Mouse (Mus musculus) midbrain, postnatal 0 days (tissue): ENCODE results near the gene Dgkd. TPM values are rescaled to one million over a fixed set of nuclear protein-coding genes. Genes with fewer than 3 reads are reported as not detected.

ENCODE experiments used
- ATAC-seq: fragments of 200-750 bp; cut with Nextera tagmentation; 2 replicates; pipeline ENCODE4 v1.8.0; 2017; ENCODE audit warnings: moderate number of reproducible peaks, mild to moderate bottlenecking, moderate TSS enrichment, moderate library complexity; ENCODE audit not compliant: low FRiP score
- DNase-seq: peaks from one replicate; pipeline ENCODE4 v3.0.0-alpha.2; 2015; ENCODE audit warnings: low spot score
- H3K27ac ChIP-seq: fragments of 300-500 bp; sonication (generic); 2 replicates; pipeline ENCODE4 v1.5.1; 2014; ENCODE audit warnings: low read depth, mild to moderate bottlenecking, low read length, mixed read lengths
- H3K27me3 ChIP-seq: fragments of 300-500 bp; sonication (generic); 2 replicates; pipeline ENCODE4 v1.6.1; 2014; ENCODE audit warnings: low read length, control low read depth, mixed read lengths; ENCODE audit not compliant: insufficient read depth
- H3K36me3 ChIP-seq: fragments of 300-500 bp; sonication (generic); 2 replicates; pipeline ENCODE4 v1.6.1; 2014; ENCODE audit warnings: low read length, control low read depth, mixed read lengths; ENCODE audit not compliant: insufficient read depth
- H3K4me1 ChIP-seq: fragments of 300-500 bp; sonication (generic); 2 replicates; pipeline ENCODE4 v1.6.1; 2014; ENCODE audit warnings: mild to moderate bottlenecking, control low read depth, antibody characterized with exemption, low read length, mixed read lengths; ENCODE audit not compliant: insufficient read depth
- H3K4me2 ChIP-seq: fragments of 300-500 bp; sonication (generic); 2 replicates; pipeline ENCODE4 v1.6.1; 2014; ENCODE audit warnings: low read depth, mild to moderate bottlenecking, low read length, mixed read lengths; ENCODE audit not compliant: poor library complexity, severe bottlenecking
- H3K4me3 ChIP-seq: fragments of 300-500 bp; sonication (generic); 2 replicates; pipeline ENCODE4 v1.5.1; 2014; ENCODE audit warnings: low read depth, mild to moderate bottlenecking, low read length, moderate library complexity
- H3K9ac ChIP-seq: fragments of 300-500 bp; sonication (generic); replicated peaks from 2 replicates; pipeline ENCODE4 v1.6.1; 2014; ENCODE audit warnings: mild to moderate bottlenecking, low read length, moderate library complexity, mixed read lengths; ENCODE audit not compliant: poor library complexity, severe bottlenecking
- H3K9me3 ChIP-seq: fragments of 300-500 bp; sonication (generic); 2 replicates; pipeline ENCODE4 v1.6.1; 2016; ENCODE audit warnings: low read length, control low read depth
- CTCF ChIP-seq: IDR thresholded peaks from 2 replicates; pipeline ENCODE4 v1.5.1; 2016; ENCODE audit warnings: antibody characterized with exemption, mild to moderate bottlenecking
- WGBS: fragments of 180-500 bp; shearing (Covaris S2); extraction: QIAGEN DNeasy Blood & Tissue Kit; methylation state at CpG from one replicate; pipeline ENCODE4 v1.1.7; 2014; 5-methylcytosine and 5-hydroxymethylcytosine counted together
- polyA plus RNA-seq: library from polyadenylated mRNA; unstranded; fragments of >200 nt; fragmentation: Nextera tagmentation; extraction: Ambion mirVana; gene quantifications from 2 replicates; pipeline ENCODE4 v1.2.1, GENCODE M21; 2015
- total RNA-seq: library from RNA; depleted of rRNA; stranded (reverse); fragments of >200 nt; gene quantifications from 2 replicates; pipeline ENCODE4 v1.2.3, GENCODE M21; 2014

The Dgkd gene
- total and polyA plus RNA-seq, 2 experiments from 2014 or later = 36.6 to 77.5 TPM

- Histone ChIP-seq H3K27me3 (no peaks in the 10 kb centered on the region), H3K4me2 (no peak overlapping the region), H3K9ac (no peak overlapping the region), H3K27ac (no peak overlapping the region), H3K4me3 (no peak overlapping the region), H3K36me3 (0 out of 2 replicates have a peak, but pooled peaks cover 3% of the 10 kb centered on the region), H3K9me3 (no peaks in the 10 kb centered on the region), H3K4me1 (no peaks in the 10 kb centered on the region)
- WGBS = 96% methylated on average over 2 of the region's 2 CpGs
- no peak for TF ChIP-seq CTCF
- DNase-seq = no peak
- ATAC-seq = no peak
Observed at GRCm38 (mm10) chr1:87896921-87897320, 43.8 kb downstream of the Dgkd start.

GRCm38 (mm10) chr1:87899701-87900100, 46.6 kb downstream of the Dgkd start:
- Histone ChIP-seq H3K4me1 (no peaks in the 10 kb centered on the region), H3K9ac (no peak overlapping the region), H3K27ac (no peak overlapping the region), H3K36me3 (0 out of 2 replicates have a peak, but pooled peaks cover 3% of the 10 kb centered on the region), H3K4me2 (no peak overlapping the region), H3K9me3 (no peaks in the 10 kb centered on the region), H3K4me3 (no peak overlapping the region), H3K27me3 (no peaks in the 10 kb centered on the region)
- ATAC-seq (no peak), DNase-seq (no peak)
- TF ChIP-seq CTCF = no peak
- 93% methylated on average over 2 of the region's 2 CpGs for WGBS

- TF ChIP-seq CTCF = no peak
- DNase-seq = no peak
- WGBS = 87% methylated on average over 6 of the region's 6 CpGs
- H3K9ac ChIP-seq = no peak overlapping the region
- H3K4me1 ChIP-seq = no peaks in the 10 kb centered on the region
- no peaks in the 10 kb centered on the region for H3K27me3 ChIP-seq
- H3K4me2 ChIP-seq = no peak overlapping the region
- no peaks in the 10 kb centered on the region for H3K9me3 ChIP-seq
- H3K4me3 ChIP-seq = no peak overlapping the region
- H3K27ac ChIP-seq = no peak overlapping the region
- H3K36me3 ChIP-seq = 0 out of 2 replicates have a peak, but pooled peaks cover 3% of the 10 kb centered on the region
- no peak for ATAC-seq
Observed at GRCm38 (mm10) chr1:87900979-87901378, 47.9 kb downstream of the Dgkd start.

GRCm38 (mm10) chr1:87902186-87902585, 49.1 kb downstream of the Dgkd start:
- Histone ChIP-seq H3K9me3 (no peaks in the 10 kb centered on the region), H3K27ac (no peak overlapping the region), H3K4me3 (no peak overlapping the region), H3K36me3 (no peaks in the 10 kb centered on the region), H3K9ac (no peak overlapping the region), H3K27me3 (no peaks in the 10 kb centered on the region), H3K4me1 (no peaks in the 10 kb centered on the region), H3K4me2 (no peak overlapping the region)
- no peak for DNase-seq
- ATAC-seq = no peak
- no peak for TF ChIP-seq CTCF

- Histone ChIP-seq H3K4me3 (no peak overlapping the region), H3K9ac (no peak overlapping the region), H3K4me2 (no peak overlapping the region), H3K27me3 (no peaks in the 10 kb centered on the region), H3K4me1 (no peaks in the 10 kb centered on the region), H3K9me3 (no peaks in the 10 kb centered on the region), H3K27ac (no peak overlapping the region), H3K36me3 (peaks cover 6% of the 10 kb centered on the region; the same call in 1 of the 2 replicates)
- DNase-seq (no peak), ATAC-seq (no peak)
- WGBS = 94% methylated on average over 5 of the region's 5 CpGs
- TF ChIP-seq CTCF = peak; percentile 19
Observed at GRCm38 (mm10) chr1:87906361-87906956, 53.4 kb downstream of the Dgkd start.

GRCm38 (mm10) chr1:87908006-87908405, 54.9 kb downstream of the Dgkd start:
- H3K9me3 ChIP-seq = no peaks in the 10 kb centered on the region
- ATAC-seq = no peak
- no peak overlapping the region for H3K4me3 ChIP-seq
- no peak overlapping the region for H3K9ac ChIP-seq
- peaks cover 6% of the 10 kb centered on the region; the same call in 1 of the 2 replicates for H3K36me3 ChIP-seq
- H3K4me1 ChIP-seq = no peaks in the 10 kb centered on the region
- DNase-seq = no peak
- WGBS = 97% methylated on average over 2 of the region's 2 CpGs
- H3K27me3 ChIP-seq = no peaks in the 10 kb centered on the region
- H3K4me2 ChIP-seq = no peak overlapping the region
- no peak overlapping the region for H3K27ac ChIP-seq
- no peak for TF ChIP-seq CTCF
